Mouse (Mus musculus) E14TG2a.4 (cell line): ENCODE measurements around the gene Tvp23b.

Source experiments
- CTCF ChIP-seq: conservative IDR thresholded peaks from 2 replicates; pipeline ENCODE4 v1.5.1; 2014; ENCODE audit warnings: low read length
- POU5F1 ChIP-seq: IDR thresholded peaks from 2 replicates; pipeline ENCODE4 v1.6.1; 2014; ENCODE audit warnings: low read length, borderline replicate concordance

DNA sequence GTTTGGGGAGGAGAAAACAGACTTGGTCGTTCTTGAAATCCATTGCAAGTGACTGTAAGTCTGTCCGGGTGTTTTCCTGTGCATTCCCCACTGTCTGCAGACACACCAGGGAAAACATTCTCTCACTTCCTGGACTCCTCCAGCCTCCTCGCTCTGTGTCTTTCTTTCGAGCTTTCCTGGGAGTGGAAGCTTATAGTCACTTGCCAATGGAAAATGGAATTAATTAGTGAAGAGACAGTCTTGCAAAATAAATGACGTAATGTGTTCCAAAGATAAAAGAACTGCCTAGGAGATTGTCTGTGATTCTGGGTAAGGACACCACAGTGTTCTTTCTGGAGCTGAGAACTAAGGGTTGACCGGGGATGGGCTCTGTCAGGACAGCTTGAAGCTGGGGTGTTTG, 64.3 kb downstream of the Tvp23b start:
- no peak for TF ChIP-seq CTCF
- no peak for TF ChIP-seq POU5F1
